9 mouse cellular contexts compared by ENCODE assay signal in the genomic region with DNA sequence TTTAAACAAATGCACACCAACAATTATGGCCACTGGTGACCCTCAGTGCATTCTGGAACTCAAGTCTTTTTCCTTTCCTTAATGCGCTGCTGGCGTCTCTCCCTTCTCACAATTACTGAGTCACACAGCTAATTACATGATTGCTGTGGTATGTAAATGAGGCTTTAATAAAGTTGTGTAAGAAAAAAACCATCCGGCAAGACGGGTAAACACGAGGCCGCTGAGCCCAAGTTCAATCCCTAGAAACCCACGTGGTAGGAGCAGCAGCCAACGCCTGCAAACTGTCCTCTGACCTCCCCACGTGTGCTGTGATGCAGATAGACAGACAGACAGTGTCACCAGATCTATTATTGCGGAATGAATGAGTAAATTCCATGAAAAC. TPM values are rescaled to one million over a fixed set of nuclear protein-coding genes. Genes with fewer than 3 reads are reported as not detected.
DNase-seq lines count a peak whose midpoint lies in the region; ATAC-seq lines count a peak whose summit lies in the region.
"Had no signal": no experiment of that assay in that cellular context is flagged by ENCODE, and none has a peak within 500 bp of the region (broad histone marks: within the 10 kb centered on the region; RNA-seq: fewer than 3 reads in every experiment).

No protein-coding gene starts in this region.

- no peak overlapping the region for H3K9ac ChIP-seq in intestine, embryonic 14.5 days (ENCODE audit: low read length)
- H3K9ac ChIP-seq in intestine, embryonic 16.5 days (ENCODE audit: low read depth, low read length) = no peak overlapping the region
- no peak overlapping the region for H3K9ac ChIP-seq in embryonic facial prominence, embryonic 11.5 days (replicated peaks; ENCODE audit: low read length)
- no peak overlapping the region for H3K9ac ChIP-seq in hindbrain, embryonic 15.5 days

- no peak for ATAC-seq in intestine, embryonic 14.5 days (replicated peaks; ENCODE audit: low FRiP score, low TSS enrichment, low read depth)
- no peak for ATAC-seq in intestine, embryonic 16.5 days
- no peak for ATAC-seq in embryonic facial prominence, embryonic 11.5 days (replicated peaks; ENCODE audit: insufficient number of reproducible peaks, low FRiP score, low TSS enrichment, low read depth)
- ATAC-seq in hindbrain, embryonic 15.5 days (ENCODE audit: low FRiP score, low read depth) = peak; percentile 49; the same call in 1 of the 2 replicates
- ATAC-seq in megakaryocyte progenitor cell, adult 5-6 weeks (replicated peaks; ENCODE audit: poor library complexity) = no peak

- H3K4me1 ChIP-seq in intestine, embryonic 14.5 days (replicated peaks; ENCODE audit: control insufficient read depth, insufficient read depth, low read length) = peaks cover 9% of the 10 kb centered on the region
- peaks cover 5% of the 10 kb centered on the region; the same call in 1 of the 2 replicates for H3K4me1 ChIP-seq in intestine, embryonic 16.5 days (ENCODE audit: control insufficient read depth, insufficient read depth, low read length)
- peaks cover 2% of the 10 kb centered on the region for H3K4me1 ChIP-seq in embryonic facial prominence, embryonic 11.5 days (ENCODE audit: control insufficient read depth, insufficient read depth, low read length)
- peaks cover 12% of the 10 kb centered on the region; the same call in 1 of the 2 replicates for H3K4me1 ChIP-seq in hindbrain, embryonic 15.5 days (replicated peaks)

- peak overlapping the region; percentile 6; the same call in 1 of the 2 replicates for H3K27ac ChIP-seq in intestine, embryonic 14.5 days (ENCODE audit: low read depth)
- H3K27ac ChIP-seq in intestine, embryonic 16.5 days (ENCODE audit: low read length) = no peak overlapping the region
- peak overlapping the region; percentile 2; the same call in 1 of the 2 replicates for H3K27ac ChIP-seq in embryonic facial prominence, embryonic 11.5 days (replicated peaks; ENCODE audit: low read depth, low read length)
- no peak overlapping the region for H3K27ac ChIP-seq in hindbrain, embryonic 15.5 days (replicated peaks)

- no peak overlapping the region for H3K4me3 ChIP-seq in intestine, embryonic 14.5 days (ENCODE audit: low read depth, low read length)
- H3K4me3 ChIP-seq in intestine, embryonic 16.5 days (ENCODE audit: low read length) = no peak overlapping the region
- no peak overlapping the region for H3K4me3 ChIP-seq in embryonic facial prominence, embryonic 11.5 days (ENCODE audit: low read depth, low read length)
- H3K4me3 ChIP-seq in hindbrain, embryonic 15.5 days = no peak overlapping the region

- no peak for DNase-seq in intestine, embryonic 14.5 days (ENCODE audit: low spot score)
- DNase-seq in embryonic facial prominence, embryonic 11.5 days (ENCODE audit: low spot score) = no peak
- DNase-seq in lung, postnatal 25 days (ENCODE audit: low spot score) = peak; percentile 12
- DNase-seq in cerebellum, postnatal 14 days = no peak
- DNase-seq in adipocyte (ENCODE audit: low spot score) = no peak
- DNase-seq: cerebellum, postnatal 25 days had no signal

- no peaks in the 10 kb centered on the region for H3K36me3 ChIP-seq in intestine, embryonic 14.5 days (ENCODE audit: control insufficient read depth, insufficient read depth, low read length)
- H3K36me3 ChIP-seq in intestine, embryonic 16.5 days (ENCODE audit: control insufficient read depth, insufficient read depth, low read length) = no peaks in the 10 kb centered on the region
- H3K36me3 ChIP-seq in embryonic facial prominence, embryonic 11.5 days (replicated peaks; ENCODE audit: control insufficient read depth, insufficient read depth, low read depth, low read length) = no peaks in the 10 kb centered on the region
- no peaks in the 10 kb centered on the region for H3K36me3 ChIP-seq in hindbrain, embryonic 15.5 days

- peaks cover 3% of the 10 kb centered on the region; the same call in 1 of the 2 replicates for H3K9me3 ChIP-seq in intestine, embryonic 14.5 days (ENCODE audit: control insufficient read depth, low read length)
- H3K9me3 ChIP-seq in intestine, embryonic 16.5 days (ENCODE audit: control insufficient read depth, low read length) = no peaks in the 10 kb centered on the region
- H3K9me3 ChIP-seq in embryonic facial prominence, embryonic 11.5 days (replicated peaks; ENCODE audit: control insufficient read depth, low read length) = no peaks in the 10 kb centered on the region
- H3K9me3 ChIP-seq in hindbrain, embryonic 15.5 days = no peaks in the 10 kb centered on the region

- H3K4me2 ChIP-seq in intestine, embryonic 14.5 days (ENCODE audit: low read length) = no peak overlapping the region
- no peak overlapping the region for H3K4me2 ChIP-seq in intestine, embryonic 16.5 days (ENCODE audit: low read depth, low read length)
- H3K4me2 ChIP-seq in embryonic facial prominence, embryonic 11.5 days (ENCODE audit: low read depth, low read length) = no peak overlapping the region
- H3K4me2 ChIP-seq in hindbrain, embryonic 15.5 days = no peak overlapping the region

- 70% methylated on average over 10 of the region's 10 CpGs for WGBS in intestine, embryonic 14.5 days
- 65% methylated on average over 10 of the region's 10 CpGs for WGBS in intestine, embryonic 16.5 days
- WGBS in embryonic facial prominence, embryonic 11.5 days = 34% methylated on average over 10 of the region's 10 CpGs
- 51% methylated on average over 10 of the region's 10 CpGs for WGBS in hindbrain, embryonic 15.5 days

- H3K27me3 ChIP-seq in intestine, embryonic 14.5 days (replicated peaks; ENCODE audit: control insufficient read depth, insufficient read depth, low read length) = no peaks in the 10 kb centered on the region
- no peaks in the 10 kb centered on the region for H3K27me3 ChIP-seq in intestine, embryonic 16.5 days (replicated peaks; ENCODE audit: control insufficient read depth, insufficient read depth, low read length)
- no peaks in the 10 kb centered on the region for H3K27me3 ChIP-seq in embryonic facial prominence, embryonic 11.5 days (ENCODE audit: control insufficient read depth, insufficient read depth, low read length)
- H3K27me3 ChIP-seq in hindbrain, embryonic 15.5 days = no peaks in the 10 kb centered on the region

RNA-seq across cellular contexts. Expression of gene Smyd3, which starts 58.9 kb away (rescaled TPM):
- polyA plus RNA-seq in intestine, embryonic 14.5 days (2014; fragmentation: Nextera tagmentation; extraction: Ambion mirVana) = 22.3 and 26.7 TPM in 2 replicates
- 16.1 and 16.7 TPM in 2 replicates for polyA plus RNA-seq in intestine, embryonic 16.5 days (2015; fragmentation: Nextera tagmentation; extraction: Ambion mirVana)
- polyA plus RNA-seq in embryonic facial prominence, embryonic 11.5 days (2014; fragmentation: Nextera tagmentation; extraction: Ambion mirVana) = 26.3 and 26.9 TPM in 2 replicates
- polyA plus RNA-seq in hindbrain, embryonic 15.5 days (2015; fragmentation: Nextera tagmentation; extraction: Ambion mirVana) = 25.5 and 26.0 TPM in 2 replicates
- total RNA-seq in megakaryocyte progenitor cell, adult 5-6 weeks (2015) = 19.8 and 20.7 TPM in 2 replicates
- 22.9 and 35.6 TPM in 2 replicates for total RNA-seq in megakaryocyte progenitor cell, adult 5-6 weeks (2017)

Comparison
In these comparisons a context has a peak if more than half of its experiments do, and no peak if none do; other contexts are left out.
1. H3K27ac ChIP-seq: peak in intestine, embryonic 14.5 days (single experiment) and embryonic facial prominence, embryonic 11.5 days (single experiment); none in intestine, embryonic 16.5 days (single experiment) and hindbrain, embryonic 15.5 days (single experiment).